Mouse (Mus musculus): Measurements from ENCODE around the gene Rslcan18. TPM values are rescaled to one million over a fixed set of nuclear protein-coding genes. Genes with fewer than 3 reads are reported as not detected.
"Not testable (repeated sequence)": the region's sequence is repeated elsewhere in the genome, so short reads cannot be mapped to it uniquely, and the experiment has no call there.

The Rslcan18 gene
- polyA plus RNA-seq (2017; shearing (Covaris generic)) = under 1 TPM; 0.24 to 0.37 TPM

DNA sequence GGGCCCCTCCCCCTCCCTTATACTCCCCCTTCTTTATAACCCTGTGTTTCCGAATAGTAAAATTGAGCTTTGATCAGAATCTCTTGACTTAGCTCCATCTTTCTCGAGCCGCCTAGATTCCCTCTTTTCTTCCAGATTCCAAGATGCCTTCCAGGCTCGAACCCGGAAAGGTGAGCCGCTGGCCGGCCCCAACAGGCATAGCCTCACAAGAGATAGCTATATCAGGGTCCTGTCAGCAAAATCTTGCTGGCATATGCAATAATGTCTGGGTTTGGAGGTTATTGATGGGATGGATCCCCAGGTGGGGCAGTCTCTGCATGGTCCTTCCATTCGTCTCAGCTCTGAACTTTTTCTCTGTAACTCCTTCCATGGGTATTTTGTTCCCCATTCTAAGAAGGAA, at the start of gene Rslcan18:
Rslcan18 (minus strand) TSS at position 101 of the 400 bp plus-strand sequence.
- ATAC-seq = not testable (repeated sequence)

DNA sequence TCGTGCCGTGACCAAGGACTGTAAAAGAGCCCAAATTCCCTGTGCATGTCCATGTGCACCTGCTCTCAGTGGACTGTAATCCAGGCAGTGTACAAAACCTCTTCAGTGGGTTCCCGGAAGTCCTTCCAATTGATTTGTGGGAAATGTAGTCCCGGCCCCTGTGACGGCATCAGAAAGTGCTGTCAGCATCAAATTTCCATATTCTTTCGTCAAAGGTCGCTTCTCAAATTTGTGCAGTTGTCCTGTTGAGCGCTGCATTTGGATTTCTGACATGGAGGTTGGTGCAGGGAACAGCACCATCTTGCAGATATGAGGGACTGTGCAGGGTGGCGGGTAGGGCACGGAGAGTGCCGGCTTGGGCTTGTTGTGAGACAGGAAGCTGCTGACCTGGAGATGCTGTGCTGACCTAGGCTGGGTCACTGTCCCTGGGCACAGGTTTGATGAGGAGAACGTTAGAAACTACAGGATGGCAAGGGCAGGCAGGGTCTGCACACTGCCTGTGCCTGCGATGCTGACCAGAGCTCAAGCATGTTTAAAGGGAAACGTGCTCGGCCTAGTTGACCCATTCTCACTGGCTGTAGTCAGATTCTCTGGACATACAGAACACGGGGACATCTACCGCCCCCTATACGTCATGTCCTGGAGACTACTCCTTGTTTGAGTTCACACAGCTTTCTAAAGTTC, 12.1 kb upstream of the Rslcan18 start:
- peak; percentile 99 for ATAC-seq

DNA sequence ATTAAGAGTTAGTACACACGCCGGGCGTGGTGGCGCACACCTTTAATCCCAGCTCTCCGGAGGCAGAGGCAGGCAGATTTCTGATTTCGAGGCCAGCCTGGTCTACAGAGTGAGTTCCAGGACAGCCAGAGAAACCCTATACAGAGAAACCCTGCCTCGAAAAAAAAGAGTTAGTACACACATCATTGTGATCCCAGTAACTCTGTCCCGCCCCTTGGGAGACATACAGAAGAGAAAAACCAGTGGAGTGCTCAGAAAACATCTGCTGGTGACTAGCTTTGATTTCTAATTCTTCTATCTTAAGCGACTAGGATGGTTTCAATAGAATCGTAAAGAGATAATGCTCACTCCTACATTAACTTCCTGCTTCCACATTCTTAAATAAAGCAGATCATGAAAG, 11.4 kb upstream of the Rslcan18 start:
- ATAC-seq = peak; percentile 1

DNA sequence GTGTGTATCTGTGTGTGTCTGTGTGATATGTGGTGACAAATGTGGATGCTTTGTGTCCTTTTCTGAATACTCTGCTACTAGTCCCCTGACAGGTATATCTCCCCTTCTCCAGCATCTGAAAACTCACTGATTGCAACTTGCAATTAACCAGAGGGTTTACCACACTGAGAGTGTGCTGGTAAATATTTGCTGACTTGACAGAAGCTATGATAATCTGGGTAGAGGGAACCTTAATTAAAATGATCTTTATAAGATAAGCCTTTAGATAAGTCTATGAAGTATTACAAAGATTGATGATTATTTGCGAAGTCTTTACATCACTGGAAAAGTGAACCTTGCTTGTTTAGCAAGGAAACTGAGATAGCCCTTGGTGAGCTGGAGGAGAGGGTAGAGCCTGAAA, 8.4 kb upstream of the Rslcan18 start:
- ATAC-seq = no peak

DNA sequence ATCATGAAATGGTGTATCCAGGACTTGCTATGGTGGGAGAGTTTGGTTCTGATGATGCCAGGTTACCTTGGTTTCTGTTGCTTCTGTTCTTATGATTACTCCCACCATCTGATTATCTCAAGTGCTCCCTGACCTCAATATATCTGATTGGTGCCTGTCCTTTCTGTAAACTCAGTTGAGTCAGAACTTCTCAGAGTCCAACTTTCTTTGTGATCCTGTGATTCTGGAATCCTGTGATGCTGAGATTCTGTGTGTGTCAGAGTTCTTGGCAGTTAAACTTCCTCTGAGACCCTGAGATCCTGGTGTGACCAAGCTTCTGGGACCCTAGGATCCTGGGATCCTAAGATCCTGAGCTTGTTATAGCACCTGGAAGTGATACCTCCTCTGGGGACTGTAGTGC, 5.3 kb upstream of the Rslcan18 start, which contains the start of gene Zfp759:
Zfp759 (plus strand) TSS at position 301 of the 400 bp plus-strand sequence.
- ATAC-seq = not testable (repeated sequence)

DNA sequence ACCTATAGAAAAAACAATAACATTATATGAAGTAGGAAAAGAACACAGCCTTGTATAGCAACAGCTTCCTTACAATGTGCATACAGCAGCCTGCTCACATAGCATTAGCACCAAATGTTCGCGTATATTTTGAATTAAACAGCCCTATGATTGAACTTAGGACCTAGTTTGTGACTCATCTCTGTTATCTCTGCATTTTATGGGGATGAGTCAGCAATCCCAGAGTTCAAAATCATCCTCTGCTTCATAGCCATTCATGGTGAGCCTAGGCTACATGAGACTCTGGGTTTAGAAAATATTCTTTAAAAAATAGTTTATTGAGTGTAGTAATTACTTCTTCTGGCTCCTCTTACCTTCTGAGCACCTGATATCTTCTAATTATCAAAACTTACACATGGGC, 2.8 kb downstream of the Rslcan18 start:
- no peak for ATAC-seq

DNA sequence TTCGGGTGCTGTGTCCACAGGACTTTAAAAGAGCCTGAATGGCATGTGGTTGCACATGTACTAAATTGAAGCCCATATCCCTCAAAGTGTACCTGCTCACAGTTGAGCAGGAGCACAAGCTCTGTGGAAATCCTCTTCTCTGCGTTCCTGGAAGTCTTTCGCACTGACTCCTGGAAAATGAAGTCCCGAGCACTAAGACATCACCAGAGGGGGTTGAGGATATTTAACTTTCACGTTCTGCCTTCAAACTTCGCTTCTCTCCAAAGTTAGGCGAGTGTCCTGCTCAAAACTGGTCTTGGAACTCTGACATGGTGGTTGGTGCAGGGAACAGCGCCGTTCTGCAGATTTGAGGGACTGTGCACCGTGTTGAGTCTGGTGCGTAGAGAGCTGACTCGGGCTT, 4.0 kb downstream of the Rslcan18 start:
- ATAC-seq = no peak

DNA sequence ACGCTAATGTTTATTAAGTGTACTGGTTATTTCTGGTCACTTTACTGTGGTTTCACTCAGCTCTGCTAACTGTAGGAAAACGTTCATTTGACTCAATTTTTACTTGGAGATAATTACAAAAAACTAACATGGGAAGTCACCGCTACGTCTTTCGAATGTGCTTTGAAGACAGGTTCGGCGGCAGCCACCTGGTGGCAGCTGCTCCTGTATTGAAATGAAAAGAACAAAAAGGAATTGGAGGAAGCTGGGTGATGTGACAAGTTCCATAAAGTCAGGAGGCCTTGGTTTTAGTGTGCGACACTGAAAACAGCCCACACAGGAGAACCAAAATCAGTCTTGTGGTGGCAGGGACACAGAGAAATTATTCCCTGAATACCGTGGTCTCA, 7.2 kb downstream of the Rslcan18 start:
- peak; percentile 77 for ATAC-seq

DNA sequence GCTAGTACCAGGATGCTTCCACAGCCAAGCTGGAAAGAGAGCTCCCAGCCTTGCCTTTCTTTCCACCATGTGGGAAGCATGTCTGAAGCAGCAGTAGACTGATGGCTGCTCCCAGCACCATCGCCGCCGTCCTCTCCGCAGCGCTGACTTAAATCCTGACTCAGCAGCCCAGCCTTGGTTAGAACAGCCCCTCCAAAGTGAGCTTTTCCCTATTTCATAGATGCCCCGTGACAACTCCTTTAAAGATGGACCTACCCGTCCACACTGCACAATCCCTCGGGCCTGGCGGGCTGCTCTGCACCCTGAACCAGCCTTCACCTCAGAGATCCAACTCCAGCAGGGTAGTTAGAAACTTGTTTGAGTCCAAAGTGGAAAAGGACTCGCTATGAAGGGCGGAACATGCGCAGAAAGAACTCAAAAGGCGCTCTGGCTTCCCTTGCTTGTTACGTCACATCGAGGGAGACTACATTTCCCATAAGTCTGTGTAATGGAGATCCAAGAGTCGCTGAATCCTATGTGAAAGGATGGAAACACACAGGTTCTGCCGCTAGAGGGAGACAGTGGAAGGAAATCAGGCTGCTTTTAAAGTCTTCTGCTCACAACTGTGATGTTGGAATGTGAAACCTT, 7.8 kb downstream of the Rslcan18 start, which contains the start of gene Gm28557:
Gm28557 (minus strand) TSS at position 411 of the 627 bp plus-strand sequence.
- peak; percentile 96 for ATAC-seq

DNA sequence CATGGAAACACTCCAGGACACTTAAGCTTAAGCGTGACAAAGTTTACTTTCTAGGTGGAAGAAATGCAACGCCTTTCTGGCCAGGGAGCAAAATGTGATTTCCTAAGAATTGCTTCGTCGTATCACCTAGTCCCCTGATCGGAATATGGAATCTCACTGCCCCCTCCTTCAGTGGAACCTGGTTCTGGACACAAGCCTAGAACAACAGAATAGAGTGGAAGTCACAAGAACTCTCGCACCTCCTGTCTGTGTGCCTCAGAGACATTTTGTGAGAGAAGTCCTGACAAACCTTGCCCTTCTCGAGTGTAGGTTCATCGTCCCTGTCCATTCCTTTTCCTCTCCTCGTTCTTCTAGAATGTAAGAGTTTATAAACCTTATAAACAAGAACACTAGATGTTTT, 8.4 kb downstream of the Rslcan18 start:
- ATAC-seq = no peak

DNA sequence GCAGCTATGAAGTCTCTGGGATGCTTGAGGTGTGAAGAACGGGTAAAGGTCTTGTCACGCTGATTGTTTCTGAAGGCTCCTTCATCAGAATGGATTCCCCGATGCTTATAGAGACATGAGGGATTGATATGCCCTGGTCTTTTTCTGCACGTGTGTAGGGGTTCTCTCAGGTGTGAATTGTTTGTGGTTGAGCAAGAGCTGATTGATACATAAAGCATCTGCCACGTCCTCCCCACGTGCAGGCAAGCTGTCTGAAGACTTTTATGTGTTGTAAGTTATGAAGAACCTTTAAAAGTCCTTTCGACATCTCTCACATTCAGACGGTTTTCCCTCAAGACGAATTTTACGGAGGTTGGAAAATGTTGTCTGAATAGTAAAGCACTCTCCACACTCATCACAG, 18.2 kb downstream of the Rslcan18 start, which contains the start of gene Zfp708:
Zfp708 (minus strand) TSS at position 101 of the 400 bp plus-strand sequence.
- ATAC-seq = no peak

DNA sequence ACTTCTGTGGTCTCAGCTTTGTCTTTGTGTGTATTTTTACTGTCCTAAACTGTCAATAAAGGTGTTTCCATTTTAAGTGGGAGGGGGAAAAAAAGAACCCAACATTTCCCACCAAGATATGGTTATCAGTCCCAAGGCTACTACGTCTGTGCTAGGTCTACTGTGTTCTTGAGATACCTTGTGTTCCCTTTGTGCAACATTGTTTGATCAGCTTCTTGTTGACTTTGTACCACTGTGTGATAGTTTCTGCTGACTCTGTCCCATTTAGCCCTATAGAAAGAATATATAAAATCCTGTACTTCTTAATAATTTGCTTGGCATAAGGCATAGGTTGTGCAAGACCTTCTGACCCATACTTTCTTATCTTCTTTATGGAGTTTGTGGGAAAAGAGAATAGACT, 25.9 kb downstream of the Rslcan18 start:
- ATAC-seq = no peak

DNA sequence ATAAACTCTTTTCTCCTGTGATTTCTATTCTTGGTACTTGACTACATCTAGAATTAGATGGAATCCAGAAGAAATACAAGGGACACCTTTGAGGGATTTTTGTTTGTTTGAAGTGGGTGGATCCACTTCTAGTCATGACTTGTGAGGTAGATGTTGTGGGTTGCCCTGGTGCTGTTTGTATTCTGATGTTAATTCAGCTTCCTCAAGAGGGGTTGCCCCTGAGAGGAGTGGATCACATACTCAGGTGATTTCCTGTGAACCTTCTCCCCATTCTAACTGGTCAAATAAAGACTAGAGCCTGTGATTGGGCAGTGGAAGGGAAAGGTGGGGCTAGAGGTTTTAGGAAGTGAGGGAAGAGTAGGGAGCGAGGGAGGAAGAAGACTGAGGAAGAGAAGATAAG, 34.1 kb downstream of the Rslcan18 start:
- ATAC-seq = peak; percentile 40

DNA sequence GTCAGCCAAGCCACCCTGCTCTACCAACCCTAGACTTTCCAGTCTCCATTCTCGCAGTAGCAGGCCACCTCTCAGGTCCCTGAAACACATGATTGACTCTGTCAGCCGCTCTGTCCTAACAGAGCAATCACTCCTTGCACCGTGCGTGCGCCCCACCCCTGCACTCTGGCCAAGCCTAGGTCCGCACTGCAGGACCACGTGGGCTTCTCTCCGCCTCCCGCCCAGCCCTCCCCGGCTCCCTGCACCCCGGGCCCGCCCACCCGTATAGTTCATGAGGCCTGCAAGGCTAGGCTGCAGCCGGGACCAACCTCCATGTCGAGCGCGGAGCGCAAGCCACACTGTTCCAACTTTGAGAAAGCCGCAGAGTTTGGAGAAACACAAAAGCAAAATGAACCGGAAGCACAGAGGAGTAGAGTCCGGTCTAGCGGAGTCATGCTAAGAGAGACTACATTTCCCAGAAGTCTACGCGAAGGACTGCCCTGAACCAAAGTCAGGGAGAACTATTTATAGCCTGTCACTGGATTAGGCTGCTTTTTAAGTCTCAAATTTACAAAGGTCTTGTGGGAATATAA, 34.8 kb downstream of the Rslcan18 start:
- peak; percentile 91 for ATAC-seq

DNA sequence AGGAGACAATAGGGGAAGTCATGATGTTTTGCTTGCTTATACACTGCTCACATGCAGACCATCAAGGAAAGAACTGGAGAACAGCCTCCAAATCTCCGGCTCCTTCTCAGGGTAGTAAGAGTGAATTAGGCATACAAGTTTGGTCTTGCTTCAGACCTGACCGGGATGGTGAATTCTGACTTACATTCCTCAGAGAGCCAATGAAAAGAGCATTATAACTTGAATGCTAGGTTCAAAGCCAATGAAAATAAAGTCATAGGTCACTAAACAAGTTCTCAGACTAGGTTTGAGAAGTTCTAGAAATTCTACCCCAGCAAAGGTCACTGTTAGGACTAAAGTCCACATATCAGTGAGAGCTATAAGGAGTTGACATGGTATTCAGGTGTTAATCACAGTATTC, 38.8 kb downstream of the Rslcan18 start:
- no peak for ATAC-seq

DNA sequence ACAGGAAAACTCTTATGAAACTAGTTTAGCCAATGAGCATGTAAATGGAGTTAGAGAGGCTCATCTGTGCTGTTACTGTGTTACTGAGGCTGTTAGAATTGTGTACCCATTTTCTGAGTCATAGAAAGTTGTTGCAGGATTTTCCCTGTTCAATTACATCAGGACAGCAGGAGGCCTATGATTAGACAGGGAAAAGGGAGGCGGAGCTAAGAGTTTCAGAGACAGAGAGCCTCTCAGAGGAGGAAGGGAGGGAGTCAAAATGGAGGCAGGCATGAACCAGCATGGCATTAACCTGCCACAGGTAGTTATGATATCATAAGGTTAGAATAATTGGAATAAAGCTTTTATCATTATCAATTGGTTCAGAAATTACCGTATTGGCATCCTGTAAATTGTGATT, 43.3 kb downstream of the Rslcan18 start:
- ATAC-seq = no peak

DNA sequence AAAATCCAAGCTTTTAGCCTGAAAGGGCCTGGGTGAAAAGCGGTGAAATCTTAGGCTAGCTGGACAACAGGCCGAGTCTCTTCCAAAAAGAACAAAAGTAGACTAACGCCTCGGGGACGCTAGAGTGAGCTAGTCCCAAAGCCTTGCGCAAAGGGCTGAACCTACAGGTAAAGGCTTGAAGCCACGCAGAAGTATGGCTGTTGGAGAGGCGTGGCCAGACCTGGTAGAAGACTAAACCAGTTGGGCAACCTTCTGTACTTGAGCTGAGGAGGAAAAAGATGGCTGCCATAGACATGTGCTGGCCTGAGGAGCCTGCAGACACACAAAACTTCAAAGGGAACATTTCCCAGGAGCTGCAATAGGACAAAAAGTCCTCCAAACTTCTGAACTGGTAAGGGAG, 50.7 kb downstream of the Rslcan18 start:
- no peak for ATAC-seq

DNA sequence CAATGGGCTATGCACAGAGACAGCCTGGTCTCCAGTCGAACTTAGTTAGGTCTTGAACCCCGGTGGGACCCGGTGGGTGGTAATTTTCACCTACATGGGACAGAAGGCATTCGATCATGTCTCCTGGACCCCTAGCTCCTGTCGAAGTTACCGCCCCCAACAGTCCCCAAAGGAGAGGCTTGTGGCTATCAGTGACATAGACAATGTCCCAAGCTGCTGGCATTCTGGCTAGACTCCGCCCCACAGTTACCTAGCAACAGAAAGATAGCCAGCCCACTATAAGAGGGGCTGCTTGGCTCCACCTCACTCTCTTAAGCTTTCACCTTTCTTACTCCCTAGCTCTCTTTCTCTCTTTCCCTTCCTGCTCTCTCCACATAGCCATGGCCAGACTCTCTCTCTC, 53.6 kb downstream of the Rslcan18 start:
- ATAC-seq = no peak

DNA sequence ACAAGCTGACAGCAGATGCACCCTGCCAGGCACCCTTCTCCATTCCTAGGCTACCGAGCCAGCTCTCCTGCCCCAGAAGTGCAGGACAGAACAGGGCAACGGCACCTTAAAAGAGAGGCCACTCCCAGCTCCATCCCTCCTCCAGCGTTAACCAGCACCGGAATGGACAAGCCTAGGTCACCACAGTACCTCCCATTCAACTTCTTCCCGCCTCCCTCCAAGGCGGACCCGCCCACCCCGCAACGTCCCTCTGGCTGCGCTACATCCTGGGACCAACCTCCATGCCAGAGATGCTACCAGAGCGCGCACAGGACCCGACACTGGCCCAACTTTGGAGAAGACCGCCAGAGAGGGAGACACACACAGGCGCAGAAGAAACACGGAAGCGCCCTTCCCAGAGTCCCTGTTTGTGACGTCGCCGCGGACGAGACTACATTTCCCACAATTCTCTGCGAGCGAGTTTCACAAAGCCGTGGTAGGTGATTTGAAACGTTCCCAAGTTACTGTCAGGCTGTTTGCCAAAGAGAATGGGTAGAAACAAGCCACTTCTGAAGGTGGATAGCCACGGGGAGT, 55.2 kb downstream of the Rslcan18 start, which contains the start of gene Zfp712:
Zfp712 (minus strand) TSS at position 385 of the 573 bp plus-strand sequence.
- ATAC-seq = peak; percentile 93

DNA sequence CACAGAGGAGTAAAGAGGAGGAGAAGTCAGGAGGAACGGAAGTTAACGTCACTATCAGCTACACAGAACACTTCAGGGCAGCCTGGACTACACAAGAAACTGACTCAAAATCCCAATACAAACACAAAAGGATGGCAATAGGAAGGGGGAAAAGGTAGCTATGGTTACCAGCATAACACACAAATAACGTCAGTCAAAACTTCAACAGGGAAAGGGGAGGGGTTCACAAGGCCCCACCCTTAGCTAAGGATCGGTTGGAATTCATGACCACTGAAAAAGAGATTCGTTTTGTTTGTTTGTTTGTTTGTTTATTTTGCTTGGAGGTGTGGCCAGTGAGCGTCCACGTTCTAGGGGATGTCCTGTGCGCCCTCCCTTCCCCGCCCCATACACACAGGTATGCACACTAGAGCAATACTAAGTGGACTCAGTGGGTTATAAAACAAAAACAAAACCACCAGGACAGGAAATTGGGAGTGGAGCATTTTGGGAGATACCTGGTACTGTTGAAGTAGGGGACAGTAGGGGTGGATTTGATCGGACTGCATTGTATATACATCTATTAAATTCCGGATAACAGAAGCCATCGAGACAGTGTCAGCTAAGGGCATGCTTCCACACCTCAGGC, 55.8 kb downstream of the Rslcan18 start:
- ATAC-seq = peak; percentile 12
